Mouse (Mus musculus) neural tube, embryonic 11.5 days (tissue): ENCODE measurements around the gene Asap3. TPM values are rescaled to one million over a fixed set of nuclear protein-coding genes. Genes with fewer than 3 reads are reported as not detected.

Source experiments
- ATAC-seq: fragments of 200-750 bp; cut with Nextera tagmentation; 2 replicates; pipeline ENCODE4 v1.8.0; 2017; ENCODE audit warnings: moderate number of reproducible peaks, mild to moderate bottlenecking, moderate TSS enrichment, moderate library complexity; ENCODE audit not compliant: insufficient read depth, low FRiP score, low TSS enrichment
- DNase-seq: peaks from one replicate; pipeline ENCODE4 v3.0.0-alpha.2; 2015; ENCODE audit warnings: low spot score
- H3K27ac ChIP-seq: fragments of 300-500 bp; sonication (generic); 2 replicates; pipeline ENCODE4 v1.5.1; 2014; ENCODE audit warnings: low read depth, mild to moderate bottlenecking, low read length
- H3K27me3 ChIP-seq: fragments of 300-500 bp; sonication (generic); 2 replicates; pipeline ENCODE4 v1.6.1; 2014; ENCODE audit warnings: mild to moderate bottlenecking, low read length, mixed read lengths; ENCODE audit not compliant: control insufficient read depth, insufficient read depth
- H3K36me3 ChIP-seq: fragments of 300-500 bp; sonication (generic); 2 replicates; pipeline ENCODE4 v1.6.1; 2014; ENCODE audit warnings: mild to moderate bottlenecking, low read length, moderate library complexity, mixed read lengths; ENCODE audit not compliant: control insufficient read depth, insufficient read depth
- H3K4me1 ChIP-seq: fragments of 300-500 bp; sonication (generic); 2 replicates; pipeline ENCODE4 v1.6.1; 2014; ENCODE audit warnings: low read length, mixed read lengths; ENCODE audit not compliant: control insufficient read depth, insufficient read depth
- H3K4me2 ChIP-seq: fragments of 300-500 bp; sonication (generic); 2 replicates; pipeline ENCODE4 v1.6.1; 2014; ENCODE audit warnings: low read depth, mild to moderate bottlenecking, moderate library complexity
- H3K4me3 ChIP-seq: fragments of 300-500 bp; sonication (generic); 2 replicates; pipeline ENCODE4 v1.5.1; 2014; ENCODE audit warnings: low read depth, low read length
- H3K9ac ChIP-seq: fragments of 300-500 bp; sonication (generic); 2 replicates; pipeline ENCODE4 v1.6.1; 2014; ENCODE audit warnings: mild to moderate bottlenecking, low read length
- H3K9me3 ChIP-seq: fragments of 300-500 bp; sonication (generic); 2 replicates; pipeline ENCODE4 v1.6.1; 2016; ENCODE audit warnings: low read length; ENCODE audit not compliant: control insufficient read depth
- whole genome bisulfite sequencing: fragments of 180-500 bp; shearing (Covaris S2); extraction: QIAGEN DNeasy Blood & Tissue Kit; methylation state at CpG from one replicate; pipeline ENCODE4 v1.1.7; 2014; 5-methylcytosine and 5-hydroxymethylcytosine counted together
- polyA plus RNA-seq: library from polyadenylated mRNA; unstranded; fragments of >200 nt; fragmentation: Nextera tagmentation; extraction: Ambion mirVana; gene quantifications from 2 replicates; pipeline ENCODE4 v1.2.1, GENCODE M21; 2014

Gene Asap3
- polyA plus RNA-seq, 1 experiment from 2014 or later = 7.5 TPM

GRCm38 (mm10) chr4:136178475-136178921 is 27.7 kb upstream of the Asap3 start:
- WGBS = 86% methylated on average over 12 of the region's 12 CpGs

GRCm38 (mm10) chr4:136179456-136179855 is 26.7 kb upstream of the Asap3 start:
- Histone ChIP-seq H3K4me3 (no peak overlapping the region), H3K27ac (no peak overlapping the region), H3K36me3 (no peaks in the 10 kb centered on the region; the same call in 1 of the 2 replicates), H3K27me3 (no peaks in the 10 kb centered on the region), H3K9ac (no peak overlapping the region), H3K4me1 (peaks cover 14% of the 10 kb centered on the region), H3K4me2 (no peak overlapping the region), H3K9me3 (no peaks in the 10 kb centered on the region)
- ATAC-seq (no peak), DNase-seq (no peak)
- 91% methylated on average over 7 of the region's 7 CpGs for WGBS

More at GRCm38 (mm10) chr4:136178475-136178921, 27.7 kb upstream of the Asap3 start:
- Histone ChIP-seq H3K4me1 (peaks cover 20% of the 10 kb centered on the region), H3K4me2 (peak overlapping the region; percentile 4; the same call in 1 of the 2 replicates), H3K9ac (no peak overlapping the region), H3K36me3 (no peaks in the 10 kb centered on the region; the same call in 1 of the 2 replicates), H3K4me3 (no peak overlapping the region; the same call in 1 of the 2 replicates), H3K27ac (peak overlapping the region; percentile 36; the same call in 1 of the 2 replicates), H3K9me3 (no peaks in the 10 kb centered on the region), H3K27me3 (no peaks in the 10 kb centered on the region)
- ATAC-seq = no peak
- DNase-seq = no peak

- Histone ChIP-seq H3K9me3 (no peaks in the 10 kb centered on the region), H3K27ac (no peak overlapping the region), H3K4me3 (peak overlapping the region; percentile 31), H3K4me2 (peak overlapping the region; percentile 53), H3K9ac (peak overlapping the region; percentile 27; the same call in 1 of the 2 replicates), H3K4me1 (peaks cover 14% of the 10 kb centered on the region), H3K27me3 (no peaks in the 10 kb centered on the region), H3K36me3 (no peaks in the 10 kb centered on the region; the same call in 1 of the 2 replicates)
- WGBS = 4% methylated on average over 15 of the region's 15 CpGs
- ATAC-seq (peak; percentile 50), DNase-seq (peak; percentile 90)
Observed at GRCm38 (mm10) chr4:136179998-136180397, 26.2 kb upstream of the Asap3 start.

- DNase-seq = peak; percentile 71
- peak overlapping the region; percentile 53 for H3K4me2 ChIP-seq
- no peaks in the 10 kb centered on the region for H3K27me3 ChIP-seq
- peak overlapping the region; percentile 27; the same call in 1 of the 2 replicates for H3K9ac ChIP-seq
- peak; percentile 81 for ATAC-seq
- H3K9me3 ChIP-seq = no peaks in the 10 kb centered on the region
- no peak overlapping the region for H3K27ac ChIP-seq
- WGBS = 15% methylated on average over 23 of the region's 23 CpGs
- H3K36me3 ChIP-seq = no peaks in the 10 kb centered on the region; the same call in 1 of the 2 replicates
- peak overlapping the region; percentile 31 for H3K4me3 ChIP-seq
- peaks cover 14% of the 10 kb centered on the region for H3K4me1 ChIP-seq
Observed at GRCm38 (mm10) chr4:136180408-136181330, 25.5 kb upstream of the Asap3 start.

GRCm38 (mm10) chr4:136181367-136181766 is 24.8 kb upstream of the Asap3 start:
- Histone ChIP-seq H3K4me3 (no peak overlapping the region), H3K9ac (no peak overlapping the region), H3K27me3 (no peaks in the 10 kb centered on the region), H3K27ac (no peak overlapping the region), H3K4me2 (no peak overlapping the region; the same call in 1 of the 2 replicates), H3K36me3 (peaks cover 2% of the 10 kb centered on the region; the same call in 1 of the 2 replicates), H3K9me3 (no peaks in the 10 kb centered on the region), H3K4me1 (peaks cover 8% of the 10 kb centered on the region; the same call in 1 of the 2 replicates)
- WGBS = 30% methylated on average over 12 of the region's 12 CpGs
- ATAC-seq (no peak), DNase-seq (no peak)

- Histone ChIP-seq H3K4me2 (no peak overlapping the region), H3K4me3 (no peak overlapping the region), H3K27me3 (no peaks in the 10 kb centered on the region), H3K36me3 (peaks cover 7% of the 10 kb centered on the region; the same call in 1 of the 2 replicates), H3K27ac (no peak overlapping the region), H3K9me3 (no peaks in the 10 kb centered on the region), H3K4me1 (no peaks in the 10 kb centered on the region), H3K9ac (no peak overlapping the region)
- ATAC-seq (no peak), DNase-seq (no peak)
- 89% methylated on average over 9 of the region's 9 CpGs for WGBS
Observed at GRCm38 (mm10) chr4:136185375-136185774, 20.8 kb upstream of the Asap3 start.

- no peaks in the 10 kb centered on the region for H3K27me3 ChIP-seq
- ATAC-seq = no peak
- WGBS = 82% methylated on average over 8 of the region's 8 CpGs
- H3K4me1 ChIP-seq = no peaks in the 10 kb centered on the region
- H3K4me2 ChIP-seq = no peak overlapping the region
- H3K9ac ChIP-seq = no peak overlapping the region
- H3K27ac ChIP-seq = no peak overlapping the region
- no peaks in the 10 kb centered on the region for H3K9me3 ChIP-seq
- H3K36me3 ChIP-seq = peaks cover 9% of the 10 kb centered on the region; the same call in 1 of the 2 replicates
- no peak for DNase-seq
- no peak overlapping the region for H3K4me3 ChIP-seq
Observed at GRCm38 (mm10) chr4:136186315-136186714, 19.9 kb upstream of the Asap3 start.

- WGBS = 87% methylated on average over 23 of the region's 23 CpGs
- Histone ChIP-seq H3K4me2 (no peak overlapping the region), H3K9me3 (no peaks in the 10 kb centered on the region), H3K36me3 (peaks cover 9% of the 10 kb centered on the region; the same call in 1 of the 2 replicates), H3K4me3 (no peak overlapping the region), H3K27ac (no peak overlapping the region), H3K4me1 (no peaks in the 10 kb centered on the region), H3K9ac (no peak overlapping the region), H3K27me3 (no peaks in the 10 kb centered on the region)
- ATAC-seq = no peak
- no peak for DNase-seq
Observed at GRCm38 (mm10) chr4:136186739-136187472, 19.3 kb upstream of the Asap3 start.
